Mouse (Mus musculus) heart, postnatal 0 days (tissue): ENCODE results near the gene Phactr1. TPM values are rescaled to one million over a fixed set of nuclear protein-coding genes. Genes with fewer than 3 reads are reported as not detected.

Experiments
- ATAC-seq: fragments of 200-750 bp; cut with Nextera tagmentation; 2 replicates; pipeline ENCODE4 v1.8.0; 2017; ENCODE audit warnings: low read depth, moderate number of reproducible peaks, moderate library complexity; ENCODE audit not compliant: insufficient read depth
- DNase-seq: peaks from one replicate; pipeline ENCODE4 v3.0.0-alpha.2; 2016; ENCODE audit warnings: low spot score
- H3K27ac ChIP-seq: fragments of 300-500 bp; sonication (generic); 2 replicates; pipeline ENCODE4 v1.5.1; 2014; ENCODE audit warnings: low read depth, mild to moderate bottlenecking
- H3K27me3 ChIP-seq: fragments of 300-500 bp; sonication (generic); 2 replicates; pipeline ENCODE4 v1.6.1; 2014; ENCODE audit warnings: low read length, mixed read lengths; ENCODE audit not compliant: control insufficient read depth, insufficient read depth
- H3K36me3 ChIP-seq: fragments of 300-500 bp; sonication (generic); replicated peaks from 2 replicates; pipeline ENCODE4 v1.6.1; 2014; ENCODE audit warnings: low read length, mixed read lengths; ENCODE audit not compliant: control insufficient read depth, insufficient read depth
- H3K4me1 ChIP-seq: fragments of 300-500 bp; sonication (generic); 2 replicates; pipeline ENCODE4 v1.6.1; 2014; ENCODE audit warnings: antibody characterized with exemption; ENCODE audit not compliant: control insufficient read depth, insufficient read depth
- H3K4me2 ChIP-seq: fragments of 300-500 bp; sonication (generic); 2 replicates; pipeline ENCODE4 v1.6.1; 2014; ENCODE audit warnings: low read depth, mild to moderate bottlenecking, low read length, moderate library complexity
- H3K4me3 ChIP-seq: fragments of 300-500 bp; sonication (generic); 2 replicates; pipeline ENCODE4 v1.5.1; 2014; ENCODE audit warnings: low read depth, low read length
- H3K9ac ChIP-seq: fragments of 300-500 bp; sonication (generic); replicated peaks from 2 replicates; pipeline ENCODE4 v1.6.1; 2014; ENCODE audit warnings: low read depth, low read length, mixed read lengths
- H3K9me3 ChIP-seq: fragments of 300-500 bp; sonication (generic); replicated peaks from 2 replicates; pipeline ENCODE4 v1.6.1; 2016; ENCODE audit warnings: low read length; ENCODE audit not compliant: control insufficient read depth
- CTCF ChIP-seq: IDR thresholded peaks from 2 replicates; pipeline ENCODE4 v1.5.1; 2016; ENCODE audit warnings: antibody characterized with exemption, control low read depth, low read depth
- EP300 ChIP-seq: IDR thresholded peaks from 2 replicates; pipeline ENCODE4 v1.6.1; 2016; ENCODE audit warnings: antibody characterized with exemption, low read depth
- WGBS: fragments of 180-500 bp; shearing (Covaris S2); extraction: QIAGEN DNeasy Blood & Tissue Kit; methylation state at CpG from one replicate; pipeline ENCODE4 v1.1.7; 2014; 5-methylcytosine and 5-hydroxymethylcytosine counted together
- polyA plus RNA-seq: library from polyadenylated mRNA; unstranded; fragments of >200 nt; fragmentation: Nextera tagmentation; extraction: Ambion mirVana; gene quantifications from 2 replicates; pipeline ENCODE4 v1.2.1, GENCODE M21; 2015
- total RNA-seq: library from RNA; depleted of rRNA; stranded (reverse); fragments of >200 nt; gene quantifications from 2 replicates; pipeline ENCODE4 v1.2.3, GENCODE M21; 2014; ENCODE audit warnings: low replicate concordance

The Phactr1 gene
- total and polyA plus RNA-seq, 2 experiments from 2014 or later = 1.6 to 4.8 TPM

- ATAC-seq = no peak
- TF ChIP-seq CTCF (no peak), EP300 (no peak)
- WGBS = 77% methylated on average over 3 of the region's 3 CpGs
Measured at GRCm38 (mm10) chr13:43009596-43009995, 329.2 kb downstream of the Phactr1 start.

DNA sequence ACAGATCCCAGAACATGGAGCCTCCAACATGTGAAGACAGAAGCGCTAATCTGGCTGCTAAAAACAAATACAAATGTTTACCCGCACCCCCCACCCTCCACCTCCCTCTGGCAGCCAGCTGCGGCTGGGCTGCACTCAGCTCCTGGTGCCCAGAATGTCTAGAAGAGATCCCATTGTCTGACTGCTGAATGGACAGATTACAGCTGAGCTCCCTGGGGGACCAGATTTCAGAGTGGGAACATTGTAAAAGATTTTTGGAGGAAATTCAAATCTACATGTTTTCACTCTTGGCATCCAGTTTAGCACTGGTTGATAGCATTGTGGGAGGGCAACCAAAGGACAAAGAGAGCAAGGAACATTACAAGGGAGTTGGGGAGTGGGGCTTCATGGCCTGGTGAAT is 331.1 kb downstream of the Phactr1 start:
- Histone ChIP-seq H3K27ac (no peak overlapping the region), H3K9ac (no peak overlapping the region), H3K4me3 (no peak overlapping the region), H3K36me3 (no peaks in the 10 kb centered on the region), H3K4me2 (no peak overlapping the region), H3K9me3 (no peaks in the 10 kb centered on the region), H3K4me1 (no peaks in the 10 kb centered on the region), H3K27me3 (no peaks in the 10 kb centered on the region)
- TF ChIP-seq CTCF (no peak), EP300 (no peak)
- DNase-seq = no peak
- 45% methylated on average over 3 of the region's 3 CpGs for WGBS
- ATAC-seq = no peak

More at GRCm38 (mm10) chr13:43009596-43009995, 329.2 kb downstream of the Phactr1 start:
- H3K27me3 ChIP-seq = no peaks in the 10 kb centered on the region
- DNase-seq = no peak
- no peak overlapping the region for H3K27ac ChIP-seq
- H3K9ac ChIP-seq = no peak overlapping the region
- no peak overlapping the region for H3K4me3 ChIP-seq
- H3K36me3 ChIP-seq = no peaks in the 10 kb centered on the region
- no peaks in the 10 kb centered on the region for H3K4me1 ChIP-seq
- no peaks in the 10 kb centered on the region for H3K9me3 ChIP-seq
- H3K4me2 ChIP-seq = no peak overlapping the region

DNA sequence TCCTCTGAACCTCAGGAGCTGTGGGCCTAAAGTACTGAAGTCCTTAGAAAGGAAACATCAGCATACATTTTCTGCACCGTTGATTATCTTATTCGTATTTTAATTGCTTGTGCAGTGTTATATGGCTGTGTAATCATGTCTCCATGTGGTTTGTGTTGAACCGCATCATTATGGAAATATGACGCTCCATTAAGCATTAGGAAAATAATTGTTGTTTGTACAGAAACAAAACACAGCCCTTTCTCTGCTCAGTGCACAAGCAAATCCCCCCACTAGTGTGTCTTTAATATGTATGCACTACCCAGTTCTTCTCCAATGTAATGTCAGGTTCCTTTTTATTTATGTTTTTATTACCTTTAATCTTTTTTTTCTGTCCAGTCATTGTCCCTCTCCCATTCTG is 333.6 kb downstream of the Phactr1 start:
- Histone ChIP-seq H3K27ac (no peak overlapping the region), H3K9me3 (no peaks in the 10 kb centered on the region), H3K27me3 (no peaks in the 10 kb centered on the region), H3K4me2 (no peak overlapping the region), H3K4me3 (no peak overlapping the region), H3K4me1 (no peaks in the 10 kb centered on the region), H3K9ac (no peak overlapping the region), H3K36me3 (no peaks in the 10 kb centered on the region)
- DNase-seq (no peak), ATAC-seq (no peak)
- WGBS = 94% methylated on average over 4 of the region's 4 CpGs
- no peak for TF ChIP-seq CTCF
- no peak for TF ChIP-seq EP300

DNA sequence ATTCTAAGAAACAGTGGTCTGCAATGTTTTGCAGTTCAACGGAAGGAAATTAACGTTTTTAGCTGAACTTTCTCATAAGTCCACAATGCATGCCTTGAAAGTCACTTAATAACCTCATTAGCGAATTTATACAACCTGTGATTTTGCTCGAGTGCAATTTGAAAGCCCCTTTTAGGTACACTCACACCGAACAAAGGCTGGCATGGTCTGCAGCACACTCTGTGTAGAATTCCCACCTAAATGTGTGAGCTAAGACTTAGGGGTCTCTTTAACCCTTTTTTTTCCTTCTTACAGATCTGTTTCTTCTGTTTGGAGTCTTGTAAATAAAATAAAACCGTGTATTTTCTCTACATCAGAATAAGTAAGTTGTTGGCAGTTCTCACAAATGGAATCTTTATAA is 335.3 kb downstream of the Phactr1 start:
- no peaks in the 10 kb centered on the region for H3K36me3 ChIP-seq
- H3K9me3 ChIP-seq = no peaks in the 10 kb centered on the region
- WGBS = 80% methylated on average over 6 of the region's 6 CpGs
- H3K4me1 ChIP-seq = no peaks in the 10 kb centered on the region
- no peaks in the 10 kb centered on the region for H3K27me3 ChIP-seq
- ATAC-seq (no peak), DNase-seq (no peak)
- no peak overlapping the region for H3K9ac ChIP-seq
- no peak overlapping the region for H3K4me3 ChIP-seq
- no peak overlapping the region for H3K4me2 ChIP-seq
- no peak overlapping the region for H3K27ac ChIP-seq
- no peak for TF ChIP-seq CTCF
- no peak for TF ChIP-seq EP300

GRCm38 (mm10) chr13:43018863-43019262 is 338.4 kb downstream of the Phactr1 start:
- Histone ChIP-seq H3K4me2 (no peak overlapping the region), H3K36me3 (no peaks in the 10 kb centered on the region), H3K4me1 (no peaks in the 10 kb centered on the region), H3K9me3 (no peaks in the 10 kb centered on the region), H3K27ac (no peak overlapping the region), H3K4me3 (no peak overlapping the region), H3K9ac (no peak overlapping the region), H3K27me3 (no peaks in the 10 kb centered on the region)
- 73% methylated on average over 5 of the region's 5 CpGs for WGBS
- ATAC-seq (no peak), DNase-seq (no peak)
- TF ChIP-seq CTCF (no peak), EP300 (no peak)

DNA sequence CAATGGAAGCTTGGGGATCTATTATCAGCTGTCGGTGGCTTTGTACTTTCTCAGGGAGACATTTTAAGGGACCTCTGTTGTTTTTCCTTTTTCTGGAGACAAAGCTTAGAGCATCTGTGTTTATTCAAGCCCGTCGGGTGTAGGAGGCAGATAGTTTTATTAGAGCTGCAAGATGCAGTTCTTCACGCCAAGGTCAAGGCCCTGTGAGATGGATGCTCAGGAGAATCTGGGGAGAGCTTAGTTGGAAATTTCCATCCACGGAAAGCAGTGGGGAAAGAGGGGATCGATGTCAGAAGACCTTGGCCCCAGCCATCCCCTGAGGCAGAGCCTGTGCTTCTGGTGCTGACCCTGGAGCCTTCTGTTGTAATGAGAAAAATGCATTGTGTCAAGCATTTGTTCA is 340.6 kb downstream of the Phactr1 start:
- H3K4me2 ChIP-seq = no peak overlapping the region
- H3K4me3 ChIP-seq = no peak overlapping the region
- H3K4me1 ChIP-seq = no peaks in the 10 kb centered on the region
- no peak for DNase-seq
- no peak for TF ChIP-seq CTCF
- TF ChIP-seq EP300 = no peak
- no peak for ATAC-seq
- WGBS = 80% methylated on average over 6 of the region's 6 CpGs
- no peak overlapping the region for H3K9ac ChIP-seq
- no peaks in the 10 kb centered on the region for H3K36me3 ChIP-seq
- no peaks in the 10 kb centered on the region for H3K27me3 ChIP-seq
- no peak overlapping the region for H3K27ac ChIP-seq
- H3K9me3 ChIP-seq = no peaks in the 10 kb centered on the region
